Mouse (Mus musculus) myocyte (in vitro differentiated cells): ENCODE data around the gene Zfp367.

Experiments
- CEBPB ChIP-seq: IDR thresholded peaks from 2 replicates; pipeline ENCODE4 v1.6.1; 2011; ENCODE audit warnings: mild to moderate bottlenecking, moderate library complexity; ENCODE audit not compliant: poor library complexity, insufficient read depth, severe bottlenecking
- E2F4 ChIP-seq: IDR thresholded peaks from one replicate; pipeline ENCODE4 v1.6.1; 2011; ENCODE audit warnings: mild to moderate bottlenecking, control low read depth, moderate library complexity; ENCODE audit not compliant: insufficient read depth
- MAX ChIP-seq: IDR thresholded peaks from one replicate; pipeline ENCODE4 v1.6.1; 2011; ENCODE audit warnings: low read depth, mild to moderate bottlenecking, control low read depth
- MYOD1 ChIP-seq, 3 experiments: IDR thresholded peaks; one replicate each; pipeline ENCODE4 v1.6.1; 2011; ENCODE audit warnings: control low read depth in 2 of 3, low read depth in 2 of 3, mild to moderate bottlenecking in 2 of 3, moderate library complexity in 1 of 3; ENCODE audit not compliant: insufficient read length in 2 of 3, control insufficient read depth in 1 of 3
- MYOG ChIP-seq, 3 experiments: IDR thresholded peaks; one replicate each; pipeline ENCODE4 v1.6.1; 2011; ENCODE audit warnings: control low read depth in 2 of 3, low read depth in 2 of 3, mild to moderate bottlenecking in 2 of 3; ENCODE audit not compliant: insufficient read length in 2 of 3, control insufficient read depth in 1 of 3, insufficient read depth in 1 of 3
- POLR2A ChIP-seq: IDR thresholded peaks from one replicate; pipeline ENCODE4 v1.6.1; 2011; ENCODE audit warnings: low read depth, mild to moderate bottlenecking, control low read depth, moderate library complexity; ENCODE audit not compliant: insufficient read length
- POLR2AphosphoS2 ChIP-seq: IDR thresholded peaks from one replicate; pipeline ENCODE4 v1.6.1; 2011; ENCODE audit warnings: low read depth, control low read depth; ENCODE audit not compliant: insufficient read length
- REST ChIP-seq: IDR thresholded peaks from one replicate; pipeline ENCODE4 v1.6.1; 2011; ENCODE audit warnings: mild to moderate bottlenecking, control low read depth, moderate library complexity; ENCODE audit not compliant: insufficient read depth, insufficient read length
- SRF ChIP-seq: IDR thresholded peaks from one replicate; pipeline ENCODE4 v1.6.1; 2011; ENCODE audit warnings: low read depth; ENCODE audit not compliant: control insufficient read depth, insufficient read length
- TCF12 ChIP-seq: IDR thresholded peaks from one replicate; pipeline ENCODE4 v1.6.1; 2011; ENCODE audit warnings: mild to moderate bottlenecking, control low read depth; ENCODE audit not compliant: poor library complexity, insufficient read depth, severe bottlenecking
- TCF3 ChIP-seq: IDR thresholded peaks from one replicate; pipeline ENCODE4 v1.6.1; 2011; ENCODE audit warnings: low read depth, control low read depth; ENCODE audit not compliant: insufficient read length
- USF1 ChIP-seq: IDR thresholded peaks from one replicate; pipeline ENCODE4 v1.6.1; 2011; ENCODE audit warnings: low read depth, mild to moderate bottlenecking, control low read depth, moderate library complexity

DNA sequence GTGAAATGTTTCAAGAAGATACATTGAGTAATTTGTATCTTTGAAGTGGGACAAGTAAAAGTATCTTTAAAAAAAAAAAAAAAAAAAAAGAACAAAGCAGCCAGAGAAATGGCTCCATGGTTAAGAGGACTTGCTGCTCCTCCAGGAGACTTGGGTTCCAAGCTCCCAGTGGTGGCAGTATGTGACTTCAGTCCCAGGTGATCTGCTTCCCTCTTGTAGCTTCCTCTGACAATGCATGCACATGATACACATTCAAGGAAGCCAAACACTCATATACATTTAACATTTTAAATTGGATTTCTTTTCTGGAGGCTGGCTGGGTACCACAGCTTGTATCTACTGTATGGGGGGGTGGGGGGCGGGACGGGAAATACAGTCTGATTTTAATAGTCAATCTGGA is 1.6 kb upstream of the Zfp367 start:
- TF ChIP-seq POLR2A = no peak
- TF ChIP-seq E2F4 = no peak
- TF ChIP-seq REST = no peak
- TF ChIP-seq CEBPB = no peak
- no peak for TF ChIP-seq MAX
- no peak for TF ChIP-seq MYOD1 (IDR thresholded peaks at IDR 0.05; ENCODE audit: control insufficient read depth in 1 of 3, insufficient read length in 2 of 3, low read depth in 2 of 3)
- TF ChIP-seq MYOG (IDR thresholded peaks at IDR 0.05; ENCODE audit: control insufficient read depth in 1 of 3, insufficient read depth in 1 of 3, insufficient read length in 2 of 3, low read depth in 2 of 3) = no peak
- TF ChIP-seq TCF12 = no peak
- no peak for TF ChIP-seq SRF
- no peak for TF ChIP-seq POLR2AphosphoS2
- no peak for TF ChIP-seq USF1
- TF ChIP-seq TCF3 = no peak
